Mouse (Mus musculus): ENCODE measurements around the gene Cdk5. TPM values are rescaled to one million over a fixed set of nuclear protein-coding genes. Genes with fewer than 3 reads are reported as not detected.

Cdk5 gene
- total and polyA plus RNA-seq, 2 experiments: 10.0 to 38.4 TPM

GRCm38 (mm10) chr5:24446630-24447029 lies 23.3 kb upstream of the Cdk5 start:
- H3K4me3 ChIP-seq (ENCODE audit: insufficient read depth, low read depth, low read length): no peak overlapping the region
- peaks cover 19% of the 10 kb centered on the region for H3K4me1 ChIP-seq (ENCODE audit: control insufficient read depth, insufficient read depth, low read length)
- H3K27ac ChIP-seq (replicated peaks; ENCODE audit: insufficient read depth, low read depth, low read length): no peak overlapping the region
- peaks cover 7% of the 10 kb centered on the region; the same call in 1 of the 2 replicates for H3K79me2 ChIP-seq (ENCODE audit: control insufficient read depth, insufficient read depth, low read length)
- H3K27me3 ChIP-seq (ENCODE audit: control insufficient read depth, insufficient read depth, low read length): no peaks in the 10 kb centered on the region
- no peak for DNase-seq (ENCODE audit: extremely low read depth, low read depth, low spot score)
- no peak overlapping the region for H3K9ac ChIP-seq (ENCODE audit: low read depth, low read length)
- no peak for TF ChIP-seq CTCF (IDR thresholded peaks at IDR 0.05; ENCODE audit: low read depth, low read length)
- 98% methylated on average over 7 of the region's 7 CpGs for WGBS
- H3K36me3 ChIP-seq (ENCODE audit: control insufficient read depth, insufficient read depth, low read length): no peaks in the 10 kb centered on the region

GRCm38 (mm10) chr5:24445428-24446080 lies 22.2 kb upstream of the Cdk5 start:
- Histone ChIP-seq H3K4me3 (ENCODE audit: insufficient read depth, low read depth, low read length) (peak overlapping the region; percentile 78), H3K9ac (ENCODE audit: low read depth, low read length) (peak overlapping the region; percentile 70), H3K4me1 (ENCODE audit: control insufficient read depth, insufficient read depth, low read length) (peaks cover 17% of the 10 kb centered on the region), H3K27ac (replicated peaks; ENCODE audit: insufficient read depth, low read depth, low read length) (peak overlapping the region; percentile 82), H3K36me3 (ENCODE audit: control insufficient read depth, insufficient read depth, low read length) (no peaks in the 10 kb centered on the region; the same call in 1 of the 2 replicates), H3K79me2 (ENCODE audit: control insufficient read depth, insufficient read depth, low read length) (peaks cover 7% of the 10 kb centered on the region; the same call in 1 of the 2 replicates), H3K27me3 (ENCODE audit: control insufficient read depth, insufficient read depth, low read length) (no peaks in the 10 kb centered on the region)
- DNase-seq (ENCODE audit: extremely low read depth, low read depth, low spot score): no peak
- 49% methylated on average over 20 of the region's 20 CpGs for WGBS
- no peak for TF ChIP-seq CTCF (IDR thresholded peaks at IDR 0.05; ENCODE audit: low read depth, low read length)
- no peak for TF ChIP-seq POLR2A (IDR thresholded peaks at IDR 0.05; ENCODE audit: extremely low read depth, insufficient read depth, low read length)

GRCm38 (mm10) chr5:24444746-24445427 lies 21.6 kb upstream of the Cdk5 start, which contains the start of gene Fastk:
Gene Fastk, minus strand, starts transcription at chr5:24445287.
- H3K4me1 ChIP-seq (ENCODE audit: control insufficient read depth, insufficient read depth, low read length): peaks cover 17% of the 10 kb centered on the region
- peaks cover 7% of the 10 kb centered on the region; the same call in 1 of the 2 replicates for H3K79me2 ChIP-seq (ENCODE audit: control insufficient read depth, insufficient read depth, low read length)
- H3K36me3 ChIP-seq (ENCODE audit: control insufficient read depth, insufficient read depth, low read length): no peaks in the 10 kb centered on the region; the same call in 1 of the 2 replicates
- peak within 1 kb of the TSS; percentile 94 for H3K27ac ChIP-seq (replicated peaks; ENCODE audit: insufficient read depth, low read depth, low read length)
- peak; percentile 70 for DNase-seq (ENCODE audit: extremely low read depth, low read depth, low spot score)
- TF ChIP-seq POLR2A (IDR thresholded peaks at IDR 0.05; ENCODE audit: extremely low read depth, insufficient read depth, low read length): peak; percentile 82; the same call in 1 of the 2 replicates
- TF ChIP-seq CTCF (IDR thresholded peaks at IDR 0.05; ENCODE audit: low read depth, low read length): no peak
- peak within 1 kb of the TSS; percentile 97 for H3K9ac ChIP-seq (ENCODE audit: low read depth, low read length)
- no peaks in the 10 kb centered on the region for H3K27me3 ChIP-seq (ENCODE audit: control insufficient read depth, insufficient read depth, low read length)
- H3K4me3 ChIP-seq (ENCODE audit: insufficient read depth, low read depth, low read length): peak within 1 kb of the TSS; percentile 78
- under 1% methylated on average over 60 of the region's 60 CpGs for WGBS

- Histone ChIP-seq H3K36me3 (ENCODE audit: control insufficient read depth, insufficient read depth, low read length) (no peaks in the 10 kb centered on the region; the same call in 1 of the 2 replicates), H3K9ac (ENCODE audit: low read depth, low read length) (no peak overlapping the region; the same call in 1 of the 2 replicates), H3K27me3 (ENCODE audit: control insufficient read depth, insufficient read depth, low read length) (no peaks in the 10 kb centered on the region), H3K79me2 (ENCODE audit: control insufficient read depth, insufficient read depth, low read length) (peaks cover 7% of the 10 kb centered on the region; the same call in 1 of the 2 replicates), H3K4me1 (ENCODE audit: control insufficient read depth, insufficient read depth, low read length) (peaks cover 17% of the 10 kb centered on the region), H3K27ac (replicated peaks; ENCODE audit: insufficient read depth, low read depth, low read length) (no peak overlapping the region), H3K4me3 (ENCODE audit: insufficient read depth, low read depth, low read length) (peak overlapping the region; percentile 8; the same call in 1 of the 2 replicates)
- TF ChIP-seq CTCF (IDR thresholded peaks at IDR 0.05; ENCODE audit: low read depth, low read length) (no peak), POLR2A (IDR thresholded peaks at IDR 0.05; ENCODE audit: extremely low read depth, insufficient read depth, low read length) (no peak)
- no peak for DNase-seq (ENCODE audit: extremely low read depth, low read depth, low spot score)
- 86% methylated on average over 12 of the region's 12 CpGs for WGBS
These were observed 20.6 kb upstream of the Cdk5 start for GRCm38 (mm10) chr5:24443927-24444326.

GRCm38 (mm10) chr5:24443204-24443603 lies 19.9 kb upstream of the Cdk5 start:
- H3K79me2 ChIP-seq (ENCODE audit: control insufficient read depth, insufficient read depth, low read length): peaks cover 7% of the 10 kb centered on the region; the same call in 1 of the 2 replicates
- 92% methylated on average over 7 of the region's 7 CpGs for WGBS
- no peaks in the 10 kb centered on the region; the same call in 1 of the 2 replicates for H3K36me3 ChIP-seq (ENCODE audit: control insufficient read depth, insufficient read depth, low read length)
- H3K27ac ChIP-seq (replicated peaks; ENCODE audit: insufficient read depth, low read depth, low read length): no peak overlapping the region
- TF ChIP-seq POLR2A (IDR thresholded peaks at IDR 0.05; ENCODE audit: extremely low read depth, insufficient read depth, low read length) (no peak), CTCF (IDR thresholded peaks at IDR 0.05; ENCODE audit: low read depth, low read length) (no peak)
- peaks cover 17% of the 10 kb centered on the region for H3K4me1 ChIP-seq (ENCODE audit: control insufficient read depth, insufficient read depth, low read length)
- no peak overlapping the region for H3K9ac ChIP-seq (ENCODE audit: low read depth, low read length)
- DNase-seq (ENCODE audit: extremely low read depth, low read depth, low spot score): no peak
- no peak overlapping the region for H3K4me3 ChIP-seq (ENCODE audit: insufficient read depth, low read depth, low read length)
- H3K27me3 ChIP-seq (ENCODE audit: control insufficient read depth, insufficient read depth, low read length): no peaks in the 10 kb centered on the region

Measured in liver, adult 2 months (tissue).